Comparison of ENCODE assay signal across 15 mouse cellular contexts in genomic region chr7:114873315-114874012, GRCm38 (mm10).
DNase-seq lines count a peak whose midpoint lies in the region; ATAC-seq lines count a peak whose summit lies in the region.
"Had no signal": no experiment of that assay in that cellular context is flagged by ENCODE, and none has a peak within 500 bp of the region (broad histone marks: within the 10 kb centered on the region; RNA-seq: fewer than 3 reads in every experiment).

No protein-coding gene starts in this region.

- no peaks in the 10 kb centered on the region for H3K36me3 ChIP-seq in heart, embryonic 12.5 days
- H3K36me3 ChIP-seq in midbrain, embryonic 16.5 days (ENCODE audit: control insufficient read depth, insufficient read depth, low read length): no peaks in the 10 kb centered on the region
- no peaks in the 10 kb centered on the region for H3K36me3 ChIP-seq in midbrain, embryonic 11.5 days (ENCODE audit: control insufficient read depth, insufficient read depth, low read length)
- H3K36me3 ChIP-seq in intestine, embryonic 16.5 days (ENCODE audit: control insufficient read depth, insufficient read depth, low read length): no peaks in the 10 kb centered on the region
- H3K36me3 ChIP-seq: liver, embryonic 12.5 days; neural tube, embryonic 15.5 days had no signal

- H3K4me1 ChIP-seq in heart, embryonic 12.5 days (replicated peaks): peaks cover 19% of the 10 kb centered on the region
- H3K4me1 ChIP-seq in midbrain, embryonic 16.5 days (ENCODE audit: control insufficient read depth, insufficient read depth, low read length): peaks cover 2% of the 10 kb centered on the region; the same call in 1 of the 2 replicates
- H3K4me1 ChIP-seq in midbrain, embryonic 11.5 days (ENCODE audit: control insufficient read depth, insufficient read depth, low read length): no peaks in the 10 kb centered on the region
- H3K4me1 ChIP-seq in intestine, embryonic 16.5 days (ENCODE audit: control insufficient read depth, insufficient read depth, low read length): peaks cover 5% of the 10 kb centered on the region; the same call in 1 of the 2 replicates
- H3K4me1 ChIP-seq: liver, embryonic 12.5 days; megakaryocyte, embryonic 14.5 days had no signal

- intact Hi-C loops in heart, postnatal 14 days (cut with DNase I): loop anchor here (5.0 kb wide), 1 partner anchor 1164 kb away; the partner anchor contains the start of genes 1110004F10Rik and Sox6

- H3K4me2 ChIP-seq in heart, embryonic 12.5 days: 0 out of 2 replicates have a peak overlapping the region, but pooled peaks have one; percentile 43
- H3K4me2 ChIP-seq in midbrain, embryonic 16.5 days (ENCODE audit: low read length): no peak overlapping the region
- no peak overlapping the region for H3K4me2 ChIP-seq in midbrain, embryonic 11.5 days
- no peak overlapping the region for H3K4me2 ChIP-seq in intestine, embryonic 16.5 days (ENCODE audit: low read depth, low read length)
- H3K4me2 ChIP-seq: liver, embryonic 12.5 days had no signal

- no peak overlapping the region for H3K4me3 ChIP-seq in heart, embryonic 12.5 days
- no peak overlapping the region for H3K4me3 ChIP-seq in midbrain, embryonic 16.5 days (ENCODE audit: low read depth, low read length)
- no peak overlapping the region for H3K4me3 ChIP-seq in midbrain, embryonic 11.5 days (ENCODE audit: low read depth, low read length)
- H3K4me3 ChIP-seq in intestine, embryonic 16.5 days (ENCODE audit: low read length): no peak overlapping the region
- H3K4me3 ChIP-seq: liver, embryonic 12.5 days; megakaryocyte, embryonic 14.5 days; neural tube, embryonic 15.5 days had no signal

- no peak overlapping the region for H3K9ac ChIP-seq in heart, embryonic 12.5 days
- no peak overlapping the region for H3K9ac ChIP-seq in midbrain, embryonic 16.5 days (ENCODE audit: low read depth, low read length)
- H3K9ac ChIP-seq in midbrain, embryonic 11.5 days (ENCODE audit: low read length): no peak overlapping the region
- H3K9ac ChIP-seq in intestine, embryonic 16.5 days (ENCODE audit: low read depth, low read length): no peak overlapping the region
- H3K9ac ChIP-seq: liver, embryonic 12.5 days; neural tube, embryonic 15.5 days had no signal

- ATAC-seq in heart, embryonic 12.5 days (ENCODE audit: insufficient number of reproducible peaks, low FRiP score): peak; percentile 66
- ATAC-seq in midbrain, embryonic 16.5 days: peak; percentile 72; the same call in 1 of the 2 replicates
- no peak for ATAC-seq in midbrain, embryonic 11.5 days (ENCODE audit: low FRiP score)
- peak; percentile 80 for ATAC-seq in intestine, embryonic 16.5 days
- no peak for ATAC-seq in activated CD4-positive, CD25-positive, alpha-beta regulatory T cell, adult 4 months
- ATAC-seq: CD4-positive, CD25-positive, alpha-beta regulatory T cell, adult 4 months; liver, embryonic 12.5 days had no signal

- no peak for DNase-seq in heart, postnatal 14 days
- no peak for DNase-seq in midbrain, embryonic 11.5 days (ENCODE audit: low spot score, missing footprints)
- DNase-seq in right cerebral cortex, adult 18-20 months: no peak
- no peak for DNase-seq in kidney, adult 9 months
- DNase-seq: cerebellum, adult 11 months; heart, postnatal 36 days; thymus, adult 18-20 months had no signal

- H3K27ac ChIP-seq in heart, embryonic 12.5 days (ENCODE audit: poor library complexity, severe bottlenecking): no peak overlapping the region
- no peak overlapping the region for H3K27ac ChIP-seq in midbrain, embryonic 16.5 days (ENCODE audit: low read length)
- no peak overlapping the region for H3K27ac ChIP-seq in midbrain, embryonic 11.5 days (ENCODE audit: low read depth, low read length)
- no peak overlapping the region for H3K27ac ChIP-seq in intestine, embryonic 16.5 days (ENCODE audit: low read length)
- H3K27ac ChIP-seq: liver, embryonic 12.5 days; neural tube, embryonic 15.5 days had no signal

- 18% methylated on average over 3 of the region's 3 CpGs for WGBS in heart, embryonic 12.5 days
- WGBS in midbrain, embryonic 16.5 days: 60% methylated on average over 3 of the region's 3 CpGs
- 71% methylated on average over 3 of the region's 3 CpGs for WGBS in midbrain, embryonic 11.5 days
- WGBS in intestine, embryonic 16.5 days: 31% methylated on average over 3 of the region's 3 CpGs

- H3K9me3 ChIP-seq in heart, embryonic 12.5 days (replicated peaks): no peaks in the 10 kb centered on the region
- H3K9me3 ChIP-seq in midbrain, embryonic 16.5 days (replicated peaks; ENCODE audit: control insufficient read depth, low read length, poor library complexity, severe bottlenecking): no peaks in the 10 kb centered on the region
- H3K9me3 ChIP-seq in midbrain, embryonic 11.5 days (ENCODE audit: control insufficient read depth, low read length): no peaks in the 10 kb centered on the region
- no peaks in the 10 kb centered on the region for H3K9me3 ChIP-seq in intestine, embryonic 16.5 days (ENCODE audit: control insufficient read depth, low read length)
- H3K9me3 ChIP-seq: liver, embryonic 12.5 days; neural tube, embryonic 15.5 days had no signal

- H3K27me3 ChIP-seq in heart, embryonic 12.5 days (replicated peaks): no peaks in the 10 kb centered on the region
- H3K27me3 ChIP-seq in midbrain, embryonic 16.5 days (ENCODE audit: control insufficient read depth, insufficient read depth, low read depth, low read length): no peaks in the 10 kb centered on the region
- H3K27me3 ChIP-seq in midbrain, embryonic 11.5 days (ENCODE audit: control insufficient read depth, insufficient read depth, low read length): no peaks in the 10 kb centered on the region
- no peaks in the 10 kb centered on the region for H3K27me3 ChIP-seq in intestine, embryonic 16.5 days (replicated peaks; ENCODE audit: control insufficient read depth, insufficient read depth, low read length)
- H3K27me3 ChIP-seq: liver, embryonic 12.5 days had no signal

Comparison
In these comparisons a context has a peak if more than half of its experiments do, and no peak if none do; other contexts are left out.
1. ATAC-seq: peak in heart, embryonic 12.5 days (single experiment), midbrain, embryonic 16.5 days (single experiment) and intestine, embryonic 16.5 days (single experiment); none in midbrain, embryonic 11.5 days (single experiment) and activated CD4-positive, CD25-positive, alpha-beta regulatory T cell, adult 4 months (single experiment).